Mouse (Mus musculus) embryo, embryonic 10.5 days (tissue): ENCODE results near the gene 4930590J08Rik.
A peak's percentile ranks its signal among the peaks of the same experiment; 100 is the strongest.

ENCODE experiments used
- DNase-seq: peaks from one replicate; pipeline ENCODE4 v3.0.0-alpha.2; 2015; ENCODE audit warnings: low spot score

The 4930590J08Rik gene

GRCm38 (mm10) chr6:91963429-91963828 is 60.8 kb downstream of the 4930590J08Rik start:
- DNase-seq = peak; percentile 45

DNA sequence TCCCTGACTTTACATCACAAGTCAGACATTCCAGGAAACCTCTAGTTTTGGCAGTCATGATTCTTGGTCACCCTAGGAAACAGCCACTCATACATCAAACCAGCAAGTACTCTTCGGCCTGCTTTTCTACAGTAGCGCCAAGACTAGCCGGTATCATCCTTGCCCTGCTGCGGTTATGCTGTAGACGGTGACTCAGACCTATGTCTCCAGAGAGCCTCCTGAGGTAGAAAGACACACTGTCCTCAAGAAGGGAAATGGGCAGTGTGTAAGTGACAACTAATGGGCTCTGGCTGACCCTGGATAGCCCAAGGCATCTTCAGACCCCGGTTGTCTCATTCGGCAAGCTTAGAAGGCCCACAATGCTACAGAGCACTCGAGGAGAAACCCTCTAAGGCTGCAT is 62.5 kb downstream of the 4930590J08Rik start:
- no peak for DNase-seq

- no peak for DNase-seq
These were observed 63.4 kb downstream of the 4930590J08Rik start for GRCm38 (mm10) chr6:91966006-91966405.

DNA sequence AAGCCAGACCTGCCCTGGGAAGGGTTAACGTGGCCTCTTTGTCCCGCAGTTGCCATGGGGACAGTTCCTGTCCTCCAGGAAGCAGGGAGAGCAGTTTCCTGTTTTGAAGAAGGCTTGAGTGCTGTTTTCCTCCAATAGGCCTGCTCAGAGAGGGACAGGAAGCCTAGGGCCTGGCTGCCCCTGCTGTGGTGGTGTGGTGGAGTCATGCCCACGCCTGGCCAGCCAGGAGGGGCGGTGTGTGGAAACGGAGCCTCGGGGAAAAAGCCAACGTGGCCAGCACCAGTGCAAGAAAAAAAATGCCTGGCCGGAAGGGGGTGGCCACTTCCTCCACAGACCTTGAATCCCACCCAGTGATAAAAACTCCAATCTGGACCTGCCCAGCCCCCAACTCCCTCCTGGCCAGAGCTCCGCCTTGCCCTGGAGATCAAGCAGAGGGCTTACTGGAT is 69.6 kb downstream of the 4930590J08Rik start:
- DNase-seq = peak; percentile 65

- no peak for DNase-seq
These were observed 71.4 kb downstream of the 4930590J08Rik start for GRCm38 (mm10) chr6:91973972-91974371.

DNA sequence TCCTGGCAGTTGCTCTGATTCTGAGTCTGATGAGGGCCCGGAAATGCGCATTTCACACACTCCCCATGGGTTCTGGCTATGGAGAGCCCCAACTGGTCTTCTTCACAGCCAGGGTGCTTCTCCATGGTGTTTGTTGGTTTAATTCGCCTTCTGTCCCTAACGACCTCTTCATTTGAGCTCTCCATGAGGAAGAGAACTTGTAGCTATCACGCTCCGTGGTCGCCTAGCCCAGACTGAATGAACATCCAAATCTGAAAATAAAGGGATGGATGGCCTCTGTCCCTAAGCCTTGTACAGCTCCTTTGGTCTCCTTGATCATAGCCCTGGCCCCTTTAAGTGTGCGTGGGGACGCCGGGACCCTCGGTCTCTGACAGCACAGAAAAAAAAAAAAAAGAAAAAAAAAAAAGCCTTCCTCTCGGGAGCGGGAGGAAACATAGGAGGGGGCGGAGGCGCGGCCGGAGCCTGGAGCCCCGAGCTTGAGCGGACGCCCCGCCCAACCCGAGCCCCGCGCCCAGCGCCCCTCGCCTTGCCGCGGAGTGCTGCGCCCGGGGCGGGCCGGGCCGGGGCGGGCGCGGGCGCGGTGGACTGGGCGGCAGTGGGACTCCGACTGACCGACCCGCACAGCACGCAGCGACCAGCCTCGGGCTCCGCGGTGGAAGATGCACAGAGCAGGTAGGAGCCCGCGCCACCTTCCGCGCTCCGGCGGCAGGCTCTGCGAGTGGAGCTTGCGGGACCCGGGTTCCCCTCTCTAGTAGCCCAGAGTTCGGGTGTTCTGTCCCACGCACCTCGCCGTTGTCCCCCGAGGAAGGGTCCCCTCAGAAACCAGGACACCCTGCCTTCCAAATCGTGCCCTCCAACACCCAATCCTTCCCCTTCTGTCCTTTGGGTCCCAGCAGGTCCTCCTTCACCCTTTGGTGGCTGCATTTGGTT is 76.0 kb downstream of the 4930590J08Rik start, which contains the start of gene Fgd5:
TSS of gene Fgd5 (plus strand) at position 508 of the 930 bp plus-strand sequence.
- peak; percentile 68 for DNase-seq

- DNase-seq = peak; percentile 27
These were observed 76.8 kb downstream of the 4930590J08Rik start for GRCm38 (mm10) chr6:91979301-91979996.

GRCm38 (mm10) chr6:91980011-91980410 is 77.4 kb downstream of the 4930590J08Rik start:
- DNase-seq = no peak

DNA sequence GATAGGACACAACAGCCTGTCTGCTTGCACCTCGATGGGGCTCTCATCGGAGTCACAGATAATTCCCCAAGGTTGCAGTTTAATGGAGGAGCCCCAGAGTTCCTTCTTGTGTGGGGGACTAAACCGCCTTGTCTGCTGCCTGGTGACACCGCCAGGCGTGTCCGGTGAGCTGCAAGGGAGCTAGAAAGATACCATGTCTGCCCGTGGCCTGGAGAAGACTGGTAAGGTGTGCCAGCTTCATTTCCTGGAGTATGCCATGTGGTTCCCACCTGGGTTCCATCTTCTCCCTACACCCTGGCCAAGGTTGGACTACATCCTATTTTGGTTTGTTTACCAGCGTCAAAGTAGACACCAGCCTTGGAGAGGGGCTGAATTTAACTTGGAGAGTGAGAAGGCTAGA is 87.5 kb downstream of the 4930590J08Rik start:
- DNase-seq = no peak

GRCm38 (mm10) chr6:91992823-91993222 is 90.2 kb downstream of the 4930590J08Rik start:
- no peak for DNase-seq

DNA sequence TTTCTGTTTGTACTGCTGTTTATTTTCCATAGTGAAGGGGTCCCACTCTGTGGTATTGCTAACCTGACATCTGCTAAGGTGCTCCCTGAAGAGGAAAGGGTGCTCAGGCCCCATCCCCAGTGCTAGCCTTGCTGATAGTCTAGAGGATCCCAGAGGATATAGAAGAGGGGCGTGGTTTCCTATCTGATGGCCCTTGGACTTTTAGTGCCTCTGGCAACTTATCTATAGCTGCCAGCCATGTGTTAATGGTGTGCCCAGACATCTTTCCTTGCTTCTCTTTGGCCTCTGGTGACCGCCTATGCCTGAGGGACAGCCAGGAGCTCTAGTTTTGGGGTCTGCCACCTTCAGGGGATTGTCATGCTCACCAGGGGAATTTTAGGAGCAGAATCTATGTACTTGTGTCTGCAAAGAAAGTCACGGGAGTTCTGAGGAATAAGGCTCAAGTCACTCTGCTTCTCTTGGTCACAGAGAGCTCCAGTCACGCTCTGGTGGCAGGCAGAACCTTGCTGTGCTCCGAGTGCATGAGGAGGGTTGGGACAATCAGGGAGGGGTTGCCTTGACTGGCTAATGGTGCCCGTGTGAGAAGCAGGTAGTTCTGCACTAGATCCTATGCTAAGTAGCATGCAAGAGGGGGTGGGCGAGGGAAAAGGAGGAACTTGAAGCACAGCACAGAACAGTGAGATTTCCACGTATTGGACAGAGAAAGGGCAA is 91.3 kb downstream of the 4930590J08Rik start:
- no peak for DNase-seq

GRCm38 (mm10) chr6:91996072-91996471 is 93.5 kb downstream of the 4930590J08Rik start:
- no peak for DNase-seq
